Mouse (Mus musculus) lung, postnatal 0 days (tissue): ENCODE data around the gene Sebox.

Experiments
- CTCF ChIP-seq: IDR thresholded peaks from 2 replicates; pipeline ENCODE4 v1.5.1; 2016; ENCODE audit warnings: antibody characterized with exemption, mild to moderate bottlenecking
- EP300 ChIP-seq: IDR thresholded peaks from 2 replicates; pipeline ENCODE4 v1.6.1; 2016; ENCODE audit warnings: antibody characterized with exemption, mild to moderate bottlenecking, control low read depth

GRCm38 (mm10) chr11:78471326-78472103, 31.7 kb upstream of the Sebox start:
- TF ChIP-seq CTCF: no peak
- TF ChIP-seq EP300: no peak
